Mouse (Mus musculus): ENCODE data around the gene Stau1.

GRCm38 (mm10) chr2:167001486-167001885, 5.4 kb upstream of the Stau1 start:
- TF ChIP-seq CTCF (IDR thresholded peaks at IDR 0.05) (no peak), EP300 (IDR thresholded peaks at IDR 0.05) (no peak)

Data from lung, postnatal 0 days (tissue).